Mouse (Mus musculus): ENCODE results near the gene Cyp8b1.

DNA sequence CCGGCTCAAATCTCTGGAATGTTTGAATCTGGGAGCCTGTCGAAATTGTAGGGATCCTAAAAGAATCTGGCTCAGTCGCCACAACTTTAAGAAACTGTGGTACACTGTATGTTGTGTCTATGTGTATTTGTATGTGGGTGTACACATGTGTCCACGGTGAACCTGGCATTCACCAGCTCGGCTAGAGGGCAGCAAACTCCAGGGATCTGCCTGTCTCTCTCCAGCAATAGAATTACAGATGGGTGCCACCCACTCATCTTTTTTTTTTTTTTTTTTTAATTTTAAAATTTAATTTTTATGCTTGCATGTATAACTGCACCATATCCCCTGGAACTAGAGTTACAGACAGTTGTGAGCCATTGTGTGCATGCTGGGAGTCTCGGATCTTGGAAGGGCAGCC lies 34.8 kb downstream of the Cyp8b1 start:
- peak; percentile 45; the same call in 1 of the 2 replicates for TF ChIP-seq CTCF (IDR thresholded peaks at IDR 0.05; ENCODE audit: control insufficient read depth, insufficient read depth, low read length)
- TF ChIP-seq POLR2A (IDR thresholded peaks at IDR 0.05; ENCODE audit: borderline replicate concordance, control insufficient read depth, low read depth, low read length) = no peak
